Mouse (Mus musculus): ENCODE data around the gene Nqo2. TPM values are rescaled to one million over a fixed set of nuclear protein-coding genes. Genes with fewer than 3 reads are reported as not detected.

Gene Nqo2
- polyA plus RNA-seq (2014; fragmentation: Illumina TruSeq; extraction: RNeasy Lipid Tissue Mini Kit (QIAGEN cat#74804); ENCODE audit: insufficient read depth, low read depth, low replicate concordance) = 18.2 TPM

DNA sequence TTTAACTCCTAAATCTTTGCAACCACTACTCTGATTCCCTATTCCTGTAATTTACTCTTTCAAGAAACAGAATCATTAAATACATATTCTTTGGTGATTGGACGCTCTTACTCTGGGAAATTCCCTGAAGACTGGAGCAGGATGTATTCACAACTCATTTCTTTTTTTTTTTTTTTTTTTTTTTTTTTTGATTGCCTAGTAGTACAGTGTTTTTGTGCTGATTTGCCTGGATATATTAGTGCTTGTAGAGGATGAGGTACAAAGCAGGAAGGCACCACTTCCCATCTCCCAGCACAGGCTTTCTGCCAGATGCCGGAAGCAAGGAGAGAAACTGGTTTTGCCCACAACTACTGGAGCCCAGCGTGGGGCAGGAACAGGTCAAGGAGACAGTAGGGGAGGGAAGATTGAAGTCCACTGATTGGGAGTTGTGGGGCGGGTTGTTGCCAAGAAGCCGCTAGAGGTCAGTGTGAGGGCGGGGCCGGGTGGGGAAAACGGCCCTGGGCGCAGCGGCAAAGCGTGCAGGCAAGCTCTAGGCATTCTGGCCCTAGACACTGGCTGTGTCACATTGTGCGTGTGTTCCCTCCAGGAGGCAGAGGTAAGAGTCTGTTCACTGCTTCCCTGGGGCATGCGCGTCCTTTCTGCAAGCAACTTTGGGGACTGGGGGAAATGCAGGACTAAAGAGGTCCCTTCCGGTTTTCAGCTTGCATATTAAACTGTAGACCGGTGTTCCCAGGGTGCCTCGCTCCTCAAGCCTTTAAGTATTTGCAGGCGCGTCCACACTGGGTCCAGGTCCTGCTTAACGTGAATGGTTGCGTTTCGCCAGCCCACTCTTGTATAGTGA lies at the start of gene Nqo2:
TSS of gene Nqo2 (plus strand) at position 482 of the 841 bp plus-strand sequence.

DNA sequence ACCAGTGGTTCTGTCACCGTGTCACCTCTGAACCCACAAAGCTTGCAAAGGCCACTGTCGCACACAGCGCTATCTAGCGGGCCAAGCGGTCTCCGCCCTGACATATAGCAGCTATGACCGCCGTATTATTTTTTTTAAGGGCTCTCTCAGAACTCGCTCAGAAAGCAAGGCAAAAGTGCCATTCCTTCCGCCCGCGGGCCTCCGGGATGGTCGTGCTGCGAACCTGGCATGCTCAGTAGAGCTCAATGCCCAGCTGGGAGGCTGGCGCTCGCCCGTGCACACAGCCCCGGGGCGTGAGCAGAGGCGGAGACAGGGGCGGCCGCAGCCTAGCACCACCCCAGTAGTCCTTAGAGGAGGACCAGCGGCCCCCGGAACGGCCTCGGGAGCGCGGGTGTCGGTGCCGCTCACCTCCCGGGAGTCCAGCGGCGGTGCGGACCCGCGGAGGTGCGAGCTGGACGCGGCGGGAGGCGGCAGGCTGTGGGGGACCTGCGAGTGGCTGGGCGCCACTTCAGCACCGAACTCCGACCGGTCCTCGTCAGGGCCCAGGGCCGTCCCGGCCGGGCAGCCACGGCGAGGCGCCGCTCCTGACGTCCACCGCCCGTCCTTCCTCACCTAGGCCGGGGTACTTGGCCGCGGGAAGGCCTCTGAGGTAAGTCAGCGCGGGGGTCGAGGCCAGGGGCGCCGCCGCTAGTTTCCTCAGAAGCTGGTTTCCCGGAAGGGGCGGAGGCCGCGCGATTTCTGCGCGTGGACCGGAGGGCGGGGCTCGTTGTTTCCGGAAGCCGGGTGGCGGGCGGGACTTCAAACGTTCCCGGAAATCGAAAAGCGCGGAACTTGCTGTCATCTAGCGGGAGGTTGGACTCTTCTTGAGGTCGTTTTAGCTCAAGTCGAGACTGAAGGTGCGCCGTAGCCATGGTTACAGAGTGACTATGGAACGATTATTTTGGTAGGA lies 37.8 kb downstream of the Nqo2 start, which contains the start of the genes Ripk1 and Serpinb6a:
TSS of gene Ripk1 (plus strand) at position 306 of the 949 bp plus-strand sequence.
TSS of gene Serpinb6a (minus strand) at position 737 of the 949 bp plus-strand sequence.

GRCm38 (mm10) chr13:34037172-34038055 lies 72.9 kb downstream of the Nqo2 start, which contains the start of gene Bphl:
TSS of gene Bphl (plus strand) at chr13:34037597.

Other genes starting within 250 kb of the Nqo2 start
- not detected for gene Serpinb6e, start 121.3 kb upstream of the Nqo2 start, polyA plus RNA-seq (2014; fragmentation: Illumina TruSeq; extraction: RNeasy Lipid Tissue Mini Kit (QIAGEN cat#74804); ENCODE audit: insufficient read depth, low read depth, low replicate concordance)
- 0.24 TPM for gene Serpinb6c, start 59.0 kb upstream of the Nqo2 start, polyA plus RNA-seq (2014; fragmentation: Illumina TruSeq; extraction: RNeasy Lipid Tissue Mini Kit (QIAGEN cat#74804); ENCODE audit: insufficient read depth, low read depth, low replicate concordance)
- 11.4 TPM for gene Ripk1, start 37.7 kb downstream of the Nqo2 start, polyA plus RNA-seq (2014; fragmentation: Illumina TruSeq; extraction: RNeasy Lipid Tissue Mini Kit (QIAGEN cat#74804); ENCODE audit: insufficient read depth, low read depth, low replicate concordance)
- 205 TPM for gene Serpinb6a, start 38.1 kb downstream of the Nqo2 start, polyA plus RNA-seq (2014; fragmentation: Illumina TruSeq; extraction: RNeasy Lipid Tissue Mini Kit (QIAGEN cat#74804); ENCODE audit: insufficient read depth, low read depth, low replicate concordance)
- gene Bphl, start 72.9 kb downstream of the Nqo2 start, polyA plus RNA-seq (2014; fragmentation: Illumina TruSeq; extraction: RNeasy Lipid Tissue Mini Kit (QIAGEN cat#74804); ENCODE audit: insufficient read depth, low read depth, low replicate concordance) = 45.4 TPM
- 89.3 TPM for gene Tubb2a, start 113.3 kb downstream of the Nqo2 start, polyA plus RNA-seq (2014; fragmentation: Illumina TruSeq; extraction: RNeasy Lipid Tissue Mini Kit (QIAGEN cat#74804); ENCODE audit: insufficient read depth, low read depth, low replicate concordance)
- gene Tubb2b, start 165.8 kb downstream of the Nqo2 start, polyA plus RNA-seq (2014; fragmentation: Illumina TruSeq; extraction: RNeasy Lipid Tissue Mini Kit (QIAGEN cat#74804); ENCODE audit: insufficient read depth, low read depth, low replicate concordance) = 4.9 TPM
- gene Psmg4, start 198.3 kb downstream of the Nqo2 start, polyA plus RNA-seq (2014; fragmentation: Illumina TruSeq; extraction: RNeasy Lipid Tissue Mini Kit (QIAGEN cat#74804); ENCODE audit: insufficient read depth, low read depth, low replicate concordance) = 50.5 TPM